Mouse (Mus musculus): ENCODE data around the gene Golt1a. TPM values are rescaled to one million over a fixed set of nuclear protein-coding genes. Genes with fewer than 3 reads are reported as not detected.
"Not testable (repeated sequence)": the region's sequence is repeated elsewhere in the genome, so short reads cannot be mapped to it uniquely, and the experiment has no call there.

Golt1a gene
- polyA plus RNA-seq, 1 experiment from 2014 or later: not detected

GRCm38 (mm10) chr1:133328896-133329637, 19.5 kb downstream of the Golt1a start:
- Histone ChIP-seq H3K9ac (ENCODE audit: low read length) (peak overlapping the region; percentile 58), H3K4me3 (ENCODE audit: low read depth, low read length) (peak overlapping the region; percentile 19), H3K4me1 (ENCODE audit: control insufficient read depth, insufficient read depth, low read length) (peaks cover 18% of the 10 kb centered on the region), H3K27me3 (ENCODE audit: control insufficient read depth, insufficient read depth, low read length) (peaks cover 12% of the 10 kb centered on the region; the same call in 1 of the 2 replicates), H3K9me3 (ENCODE audit: control insufficient read depth, low read length) (no peaks in the 10 kb centered on the region), H3K36me3 (ENCODE audit: control insufficient read depth, insufficient read depth, low read length) (no peaks in the 10 kb centered on the region), H3K4me2 (peak overlapping the region; percentile 58), H3K27ac (ENCODE audit: low read depth, low read length) (no peak overlapping the region)
- DNase-seq (ENCODE audit: low spot score, missing footprints) (peak; percentile 93), ATAC-seq (ENCODE audit: low FRiP score) (no peak)
- 7% methylated on average over 34 of the region's 34 CpGs for WGBS

DNA sequence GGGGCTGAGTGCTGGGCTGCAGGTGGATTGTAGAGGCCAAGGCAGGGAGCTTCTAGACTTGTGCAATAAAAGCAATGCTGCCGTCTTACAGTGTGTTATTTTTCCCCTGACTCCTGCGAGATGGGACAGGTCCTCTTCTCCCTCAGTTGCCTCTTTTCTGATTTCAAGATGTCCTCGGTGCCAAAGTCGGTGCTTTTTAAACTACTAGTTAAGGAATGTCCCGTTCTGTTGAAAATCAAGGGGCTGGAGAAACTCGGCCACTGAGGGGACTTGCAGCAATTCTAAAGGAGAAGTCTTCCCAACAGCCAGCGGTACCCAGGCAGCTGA, 20.0 kb downstream of the Golt1a start:
- ATAC-seq (ENCODE audit: low FRiP score): no peak
- Histone ChIP-seq H3K27ac (ENCODE audit: low read depth, low read length) (no peak overlapping the region), H3K36me3 (ENCODE audit: control insufficient read depth, insufficient read depth, low read length) (no peaks in the 10 kb centered on the region), H3K9me3 (ENCODE audit: control insufficient read depth, low read length) (no peaks in the 10 kb centered on the region), H3K27me3 (ENCODE audit: control insufficient read depth, insufficient read depth, low read length) (peaks cover 12% of the 10 kb centered on the region; the same call in 1 of the 2 replicates), H3K9ac (ENCODE audit: low read length) (peak overlapping the region; percentile 58), H3K4me1 (ENCODE audit: control insufficient read depth, insufficient read depth, low read length) (peaks cover 18% of the 10 kb centered on the region), H3K4me2 (peak overlapping the region; percentile 58), H3K4me3 (ENCODE audit: low read depth, low read length) (peak overlapping the region; percentile 19; the same call in 1 of the 2 replicates)
- 19% methylated on average over 7 of the region's 7 CpGs for WGBS
- DNase-seq (ENCODE audit: low spot score, missing footprints): peak; percentile 92

DNA sequence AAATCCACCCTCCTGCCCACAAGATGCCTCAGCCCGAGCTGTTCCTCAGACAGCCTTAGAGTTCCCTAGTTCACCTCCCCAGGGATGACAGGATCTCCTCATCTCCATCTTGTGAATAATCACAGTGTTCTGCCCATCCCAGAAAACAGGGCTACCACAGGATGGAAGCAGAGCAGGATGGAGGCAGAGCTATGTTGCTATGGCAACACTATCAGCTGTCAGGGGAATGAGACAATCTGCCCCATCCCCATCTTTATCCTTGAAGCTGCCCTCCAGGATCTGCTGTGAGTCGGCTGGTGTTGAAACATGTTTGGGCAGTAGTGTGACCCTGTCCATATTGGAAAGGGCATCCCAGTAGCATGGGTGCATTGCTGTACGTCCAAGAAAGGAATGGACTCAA, 21.5 kb downstream of the Golt1a start:
- no peak for DNase-seq (ENCODE audit: low spot score, missing footprints)
- peak; percentile 60; the same call in 1 of the 2 replicates for ATAC-seq (ENCODE audit: low FRiP score)
- WGBS: 34% methylated on average over 3 of the region's 3 CpGs

DNA sequence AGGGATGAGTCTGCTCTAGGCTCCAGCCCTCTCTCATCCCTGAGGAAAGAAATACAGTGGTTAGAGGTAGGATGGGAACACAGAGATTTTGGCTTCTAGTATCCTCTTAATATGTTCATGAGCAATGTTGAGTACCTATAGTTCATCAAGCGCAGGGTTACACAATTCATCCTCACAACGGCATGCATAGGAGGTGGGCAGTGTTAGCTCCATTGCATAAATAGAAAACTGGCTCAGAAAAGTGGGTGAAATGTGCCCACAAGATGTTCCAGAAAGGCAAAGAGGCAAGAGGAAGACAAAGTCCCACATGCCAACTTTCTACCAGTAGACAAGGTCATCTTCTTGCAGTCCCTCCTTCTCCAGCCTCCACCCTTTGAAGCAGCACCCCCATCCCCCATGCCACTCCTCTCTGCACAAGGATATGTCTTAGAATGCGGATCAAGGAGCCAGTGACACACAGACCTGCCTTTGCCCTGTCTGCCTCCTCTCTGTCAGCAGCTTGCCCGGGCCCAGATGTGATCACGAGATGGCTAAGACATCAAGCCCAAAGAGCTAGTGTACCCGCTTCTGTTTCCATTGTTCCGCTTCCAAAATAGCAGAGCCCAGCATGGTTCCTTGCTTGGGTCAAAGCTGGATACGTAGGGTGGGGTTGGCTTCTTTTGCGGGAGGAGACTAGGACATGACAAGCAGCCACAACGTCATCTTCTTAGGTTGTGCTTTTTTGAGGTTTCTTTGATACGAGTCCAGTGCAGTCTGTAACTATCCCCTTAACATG, 23.2 kb downstream of the Golt1a start:
- H3K4me3 ChIP-seq (ENCODE audit: low read depth, low read length): no peak overlapping the region
- peaks cover 12% of the 10 kb centered on the region; the same call in 1 of the 2 replicates for H3K27me3 ChIP-seq (ENCODE audit: control insufficient read depth, insufficient read depth, low read length)
- H3K9ac ChIP-seq (ENCODE audit: low read length): no peak overlapping the region
- ATAC-seq (ENCODE audit: low FRiP score) (no peak), DNase-seq (ENCODE audit: low spot score, missing footprints) (no peak)
- H3K9me3 ChIP-seq (ENCODE audit: control insufficient read depth, low read length): no peaks in the 10 kb centered on the region
- peaks cover 18% of the 10 kb centered on the region for H3K4me1 ChIP-seq (ENCODE audit: control insufficient read depth, insufficient read depth, low read length)
- no peaks in the 10 kb centered on the region for H3K36me3 ChIP-seq (ENCODE audit: control insufficient read depth, insufficient read depth, low read length)
- no peak overlapping the region for H3K27ac ChIP-seq (ENCODE audit: low read depth, low read length)
- 90% methylated on average over 11 of the region's 11 CpGs for WGBS
- H3K4me2 ChIP-seq: no peak overlapping the region

More for the DNA sequence above, 21.5 kb downstream of the Golt1a start:
- no peak overlapping the region for H3K4me3 ChIP-seq (ENCODE audit: low read depth, low read length)
- H3K4me1 ChIP-seq (ENCODE audit: control insufficient read depth, insufficient read depth, low read length): peaks cover 18% of the 10 kb centered on the region
- no peaks in the 10 kb centered on the region for H3K36me3 ChIP-seq (ENCODE audit: control insufficient read depth, insufficient read depth, low read length)
- no peak overlapping the region for H3K9ac ChIP-seq (ENCODE audit: low read length)
- H3K27ac ChIP-seq (ENCODE audit: low read depth, low read length): no peak overlapping the region
- no peak overlapping the region for H3K4me2 ChIP-seq
- peaks cover 12% of the 10 kb centered on the region; the same call in 1 of the 2 replicates for H3K27me3 ChIP-seq (ENCODE audit: control insufficient read depth, insufficient read depth, low read length)
- H3K9me3 ChIP-seq (ENCODE audit: control insufficient read depth, low read length): no peaks in the 10 kb centered on the region

- H3K9ac ChIP-seq (ENCODE audit: low read length): no peak overlapping the region
- H3K27ac ChIP-seq (ENCODE audit: low read depth, low read length): no peak overlapping the region
- H3K4me3 ChIP-seq (ENCODE audit: low read depth, low read length): no peak overlapping the region
- no peaks in the 10 kb centered on the region for H3K36me3 ChIP-seq (ENCODE audit: control insufficient read depth, insufficient read depth, low read length)
- 47% methylated on average over 6 of the region's 6 CpGs for WGBS
- H3K27me3 ChIP-seq (ENCODE audit: control insufficient read depth, insufficient read depth, low read length): peaks cover 9% of the 10 kb centered on the region; the same call in 1 of the 2 replicates
- peaks cover 14% of the 10 kb centered on the region for H3K4me1 ChIP-seq (ENCODE audit: control insufficient read depth, insufficient read depth, low read length)
- DNase-seq (ENCODE audit: low spot score, missing footprints): peak; percentile 91
- no peaks in the 10 kb centered on the region for H3K9me3 ChIP-seq (ENCODE audit: control insufficient read depth, low read length)
- H3K4me2 ChIP-seq: no peak overlapping the region
- peak; percentile 16; the same call in 1 of the 2 replicates for ATAC-seq (ENCODE audit: low FRiP score)
Measured at GRCm38 (mm10) chr1:133333937-133334336, 24.3 kb downstream of the Golt1a start.

- H3K9ac ChIP-seq (ENCODE audit: low read length); H3K27me3 ChIP-seq (ENCODE audit: control insufficient read depth, insufficient read depth, low read length); ATAC-seq (ENCODE audit: low FRiP score); H3K9me3 ChIP-seq (ENCODE audit: control insufficient read depth, low read length); H3K4me3 ChIP-seq (ENCODE audit: low read depth, low read length); DNase-seq (ENCODE audit: low spot score, missing footprints); H3K27ac ChIP-seq (ENCODE audit: low read depth, low read length); H3K4me1 ChIP-seq (ENCODE audit: control insufficient read depth, insufficient read depth, low read length); H3K4me2 ChIP-seq; H3K36me3 ChIP-seq (ENCODE audit: control insufficient read depth, insufficient read depth, low read length): not testable (repeated sequence)
- 57% methylated on average over 1 of the region's 1 CpGs for WGBS
Measured at GRCm38 (mm10) chr1:133340403-133340802, 30.8 kb downstream of the Golt1a start.

- Histone ChIP-seq H3K4me3 (ENCODE audit: low read depth, low read length) (no peak overlapping the region), H3K27me3 (ENCODE audit: control insufficient read depth, insufficient read depth, low read length) (no peaks in the 10 kb centered on the region), H3K9me3 (ENCODE audit: control insufficient read depth, low read length) (no peaks in the 10 kb centered on the region), H3K9ac (ENCODE audit: low read length) (no peak overlapping the region), H3K27ac (ENCODE audit: low read depth, low read length) (no peak overlapping the region), H3K36me3 (ENCODE audit: control insufficient read depth, insufficient read depth, low read length) (no peaks in the 10 kb centered on the region), H3K4me1 (ENCODE audit: control insufficient read depth, insufficient read depth, low read length) (no peaks in the 10 kb centered on the region), H3K4me2 (no peak overlapping the region)
- ATAC-seq (ENCODE audit: low FRiP score) (no peak), DNase-seq (ENCODE audit: low spot score, missing footprints) (no peak)
- 95% methylated on average over 2 of the region's 2 CpGs for WGBS
Measured at GRCm38 (mm10) chr1:133344357-133344756, 34.8 kb downstream of the Golt1a start.

- DNase-seq (ENCODE audit: low spot score, missing footprints) (no peak), ATAC-seq (ENCODE audit: low FRiP score) (no peak)
- Histone ChIP-seq H3K27me3 (ENCODE audit: control insufficient read depth, insufficient read depth, low read length) (no peaks in the 10 kb centered on the region), H3K4me1 (ENCODE audit: control insufficient read depth, insufficient read depth, low read length) (no peaks in the 10 kb centered on the region), H3K9ac (ENCODE audit: low read length) (no peak overlapping the region), H3K27ac (ENCODE audit: low read depth, low read length) (no peak overlapping the region), H3K9me3 (ENCODE audit: control insufficient read depth, low read length) (no peaks in the 10 kb centered on the region), H3K4me2 (no peak overlapping the region), H3K4me3 (ENCODE audit: low read depth, low read length) (no peak overlapping the region), H3K36me3 (ENCODE audit: control insufficient read depth, insufficient read depth, low read length) (no peaks in the 10 kb centered on the region)
- WGBS: 89% methylated on average over 9 of the region's 9 CpGs
Measured at GRCm38 (mm10) chr1:133346531-133346930, 36.9 kb downstream of the Golt1a start.

- no peaks in the 10 kb centered on the region for H3K27me3 ChIP-seq (ENCODE audit: control insufficient read depth, insufficient read depth, low read length)
- no peak overlapping the region for H3K9ac ChIP-seq (ENCODE audit: low read length)
- H3K9me3 ChIP-seq (ENCODE audit: control insufficient read depth, low read length): no peaks in the 10 kb centered on the region
- H3K4me1 ChIP-seq (ENCODE audit: control insufficient read depth, insufficient read depth, low read length): 0 out of 2 replicates have a peak, but pooled peaks cover 3% of the 10 kb centered on the region
- WGBS: 75% methylated on average over 3 of the region's 3 CpGs
- ATAC-seq (ENCODE audit: low FRiP score) (no peak), DNase-seq (ENCODE audit: low spot score, missing footprints) (no peak)
- no peak overlapping the region for H3K27ac ChIP-seq (ENCODE audit: low read depth, low read length)
- H3K4me2 ChIP-seq: no peak overlapping the region
- no peaks in the 10 kb centered on the region for H3K36me3 ChIP-seq (ENCODE audit: control insufficient read depth, insufficient read depth, low read length)
- no peak overlapping the region for H3K4me3 ChIP-seq (ENCODE audit: low read depth, low read length)
Measured at GRCm38 (mm10) chr1:133347226-133347625, 37.6 kb downstream of the Golt1a start.
